Mouse (Mus musculus): ENCODE results near the gene Pla2g2f.

DNA sequence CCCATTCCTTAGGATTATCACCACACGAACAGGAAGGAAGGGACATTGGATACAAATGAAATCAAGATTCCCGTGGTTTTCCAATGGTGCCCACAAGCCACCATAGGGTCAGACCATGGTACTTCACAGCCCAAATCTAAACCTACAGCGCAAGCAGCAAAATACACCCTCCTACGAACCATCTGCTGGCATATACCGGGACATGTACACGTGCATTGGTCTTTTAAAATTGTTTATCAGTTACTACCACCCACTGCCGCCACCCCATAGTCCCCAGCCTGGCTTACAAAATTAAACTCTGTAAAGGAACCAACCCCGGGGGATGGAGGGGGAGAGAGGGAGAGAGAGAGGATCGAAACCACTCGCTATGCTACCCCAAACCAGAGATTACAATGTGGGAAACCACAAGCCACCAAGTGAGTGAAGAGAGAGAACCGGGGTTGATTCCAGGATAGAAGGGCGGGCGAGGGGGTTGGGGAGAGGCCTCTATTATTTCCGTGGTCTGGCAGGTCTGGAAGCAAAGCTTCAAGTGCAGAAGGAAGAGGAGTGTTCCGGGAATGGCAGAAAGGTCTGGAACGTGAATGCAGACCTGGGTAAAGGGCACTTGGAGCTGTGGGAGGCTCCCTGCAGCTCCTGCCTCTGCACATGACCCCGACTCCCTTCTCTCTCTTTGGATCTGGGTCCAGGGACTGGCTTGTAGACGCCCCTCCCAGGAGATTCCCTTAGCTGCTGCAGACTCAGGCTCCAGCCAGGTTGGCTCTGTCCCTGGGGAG, 32.9 kb downstream of the Pla2g2f start, which contains the start of gene Pla2g2c:
- TF ChIP-seq POLR2A (IDR thresholded peaks at IDR 0.05; ENCODE audit: borderline replicate concordance, control insufficient read depth, low read depth, low read length) (no peak), CTCF (IDR thresholded peaks at IDR 0.05; ENCODE audit: control insufficient read depth, insufficient read depth, low read length) (no peak)

Measured in bone marrow, adult 2 months (tissue).